Mouse (Mus musculus): ENCODE measurements around the gene Mvd. TPM values are rescaled to one million over a fixed set of nuclear protein-coding genes. Genes with fewer than 3 reads are reported as not detected.

Gene Mvd
- total and polyA plus RNA-seq, 3 experiments: 20.6 to 25.5 TPM; not detected in 1

- TF ChIP-seq USF1 (IDR thresholded peaks at IDR 0.05; ENCODE audit: low read depth, low read length) (no peak), MYC (IDR thresholded peaks at IDR 0.05; ENCODE audit: low read depth, low read length) (0 out of 2 replicates have a peak, but pooled peaks have one; percentile 47), GATA1 (IDR thresholded peaks at IDR 0.05; ENCODE audit: low read depth, low read length) (no peak; the same call in 1 of the 2 replicates), GABPA (IDR thresholded peaks at IDR 0.05; ENCODE audit: low read depth, low read length) (no peak)
Observed at GRCm38 (mm10) chr8:122444058-122444748, 981 bp upstream of the Mvd start (continued).

GRCm38 (mm10) chr8:122442781-122443180 lies 441 bp downstream of the Mvd start:
- H3K9me3 ChIP-seq (replicated peaks; ENCODE audit: insufficient read depth, low read length): no peaks in the 10 kb centered on the region
- no peaks in the 10 kb centered on the region for H3K27me3 ChIP-seq (ENCODE audit: control insufficient read depth in 1 of 2, insufficient read depth in 2 of 2, low read length in 2 of 2)
- H3K27ac ChIP-seq (ENCODE audit: control insufficient read depth, low read depth, low read length): no peak overlapping the region
- H3K9ac ChIP-seq (ENCODE audit: control insufficient read depth, low read depth, low read length, poor library complexity, severe bottlenecking): peak overlapping the region; percentile 60
- peaks cover 0 to 3% of the 10 kb centered on the region in 2 experiments; a peak in 1 of 4 replicates for H3K4me1 ChIP-seq (ENCODE audit: control insufficient read depth in 1 of 2, insufficient read depth in 2 of 2, low read length in 2 of 2)
- H3K36me3 ChIP-seq (ENCODE audit: control insufficient read depth in 1 of 2, insufficient read depth in 2 of 2, low read length in 2 of 2): no peaks in the 10 kb centered on the region
- no peak for DNase-seq (ENCODE audit: low read depth, low spot score)
- no peak for TF ChIP-seq CTCF (IDR thresholded peaks at IDR 0.05 in 2 of 3, conservative IDR thresholded peaks at IDR 0.05 in 1 of 3; ENCODE audit: control insufficient read depth in 1 of 3, insufficient read depth in 1 of 3, low read depth in 2 of 3, low read length in 3 of 3, poor library complexity in 1 of 3, severe bottlenecking in 1 of 3)
- TF ChIP-seq MAZ (IDR thresholded peaks at IDR 0.05; ENCODE audit: low read depth, low read length): no peak
- no peak for TF ChIP-seq UBTF (IDR thresholded peaks at IDR 0.05; ENCODE audit: borderline replicate concordance, insufficient read depth, low read depth, low read length)
- no peak for TF ChIP-seq MYC (IDR thresholded peaks at IDR 0.05; ENCODE audit: low read depth, low read length)
- TF ChIP-seq GABPA (IDR thresholded peaks at IDR 0.05; ENCODE audit: low read depth, low read length): no peak
- no peak for TF ChIP-seq POLR2AphosphoS2 (IDR thresholded peaks at IDR 0.05; ENCODE audit: low read length)
- TF ChIP-seq MXI1 (IDR thresholded peaks at IDR 0.05; ENCODE audit: low read depth, low read length): no peak
- TF ChIP-seq ZC3H11A (IDR thresholded peaks at IDR 0.05; ENCODE audit: low read depth, low read length): no peak
- no peak for TF ChIP-seq SMC3 (IDR thresholded peaks at IDR 0.05; ENCODE audit: low read depth, low read length)
- TF ChIP-seq CHD1 (IDR thresholded peaks at IDR 0.05; ENCODE audit: low read depth, low read length): no peak
- no peak for TF ChIP-seq CHD2 (IDR thresholded peaks at IDR 0.05; ENCODE audit: low read length)
- TF ChIP-seq ZMIZ1 (IDR thresholded peaks at IDR 0.05; ENCODE audit: low read depth, low read length): no peak
- no peak for TF ChIP-seq GATA1 (IDR thresholded peaks at IDR 0.05; ENCODE audit: low read depth, low read length)
- TF ChIP-seq RCOR1 (IDR thresholded peaks at IDR 0.05; ENCODE audit: low read depth, low read length): no peak
- TF ChIP-seq TAL1 (IDR thresholded peaks at IDR 0.05; ENCODE audit: low read length): no peak
- no peak for TF ChIP-seq E2F4 (IDR thresholded peaks at IDR 0.05; ENCODE audit: borderline replicate concordance, low read depth, low read length)
- no peak for TF ChIP-seq KAT2A (conservative IDR thresholded peaks at IDR 0.05; ENCODE audit: low read depth, low read length)
- TF ChIP-seq ZNF384 (IDR thresholded peaks at IDR 0.05; ENCODE audit: low read depth, low read length): no peak
- TF ChIP-seq ZKSCAN1 (IDR thresholded peaks at IDR 0.05; ENCODE audit: low read depth, low read length): no peak
- peak overlapping the region; percentile 69 to 82 for H3K4me3 ChIP-seq (ENCODE audit: control insufficient read depth in 1 of 2, insufficient read depth in 1 of 2, low read depth in 2 of 2, low read length in 2 of 2)
- 0 out of 2 replicates have a peak, but pooled peaks cover 3% of the 10 kb centered on the region for H3K79me2 ChIP-seq (ENCODE audit: control insufficient read depth, insufficient read depth, low read length, poor library complexity)

All from MEL (cell line).